Mouse (Mus musculus): ENCODE results near the gene Taar7f.
"Not testable (repeated sequence)": the region's sequence is repeated elsewhere in the genome, so short reads cannot be mapped to it uniquely, and the experiment has no call there.

Gene Taar7f

GRCm38 (mm10) chr10:24049210-24049609 is at the start of gene Taar7f:
Taar7f (plus strand) TSS chr10:24049510.
- DNase-seq = no peak

- no peak for DNase-seq
Observed at GRCm38 (mm10) chr10:23999639-24000038, 49.7 kb upstream of the Taar7f start, which contains the start of gene Taar7b. Taar7b (plus strand) TSS chr10:23999939.

- no peak for DNase-seq
Observed at GRCm38 (mm10) chr10:24006442-24006841, 42.9 kb upstream of the Taar7f start.

GRCm38 (mm10) chr10:24007034-24007433 is 42.3 kb upstream of the Taar7f start:
- no peak for DNase-seq

- no peak for DNase-seq
Observed at GRCm38 (mm10) chr10:24008143-24008542, 41.2 kb upstream of the Taar7f start.

- no peak for DNase-seq
Observed at GRCm38 (mm10) chr10:24026922-24027321, 22.4 kb upstream of the Taar7f start, which contains the start of gene Taar7d. Taar7d (plus strand) TSS chr10:24027222.

- DNase-seq = no peak
Observed at GRCm38 (mm10) chr10:24031347-24031746, 18.0 kb upstream of the Taar7f start.

GRCm38 (mm10) chr10:24037314-24037713 is 12.0 kb upstream of the Taar7f start, which contains the start of gene Taar7e:
Taar7e (plus strand) TSS chr10:24037614.
- DNase-seq = no peak

- no peak for DNase-seq
Observed at GRCm38 (mm10) chr10:24040120-24040869, 9.0 kb upstream of the Taar7f start.

GRCm38 (mm10) chr10:24052039-24052438 is 2.7 kb downstream of the Taar7f start:
- DNase-seq = no peak

- DNase-seq = no peak
Observed at GRCm38 (mm10) chr10:24058986-24059385, 9.7 kb downstream of the Taar7f start.

- DNase-seq = not testable (repeated sequence)
Observed at GRCm38 (mm10) chr10:24074751-24075150, 25.4 kb downstream of the Taar7f start.

GRCm38 (mm10) chr10:24076200-24076599 is 26.9 kb downstream of the Taar7f start, which contains the start of gene Taar8a:
Taar8a (plus strand) TSS chr10:24076500.
- not testable (repeated sequence) for DNase-seq

- peak; percentile 66 to 70 for DNase-seq
Observed at GRCm38 (mm10) chr10:24080166-24080565, 30.9 kb downstream of the Taar7f start.

GRCm38 (mm10) chr10:24085936-24086335 is 36.6 kb downstream of the Taar7f start:
- DNase-seq = no peak

GRCm38 (mm10) chr10:24086555-24086954 is 37.2 kb downstream of the Taar7f start:
- no peak for DNase-seq

- DNase-seq = no peak
Observed at GRCm38 (mm10) chr10:24087168-24087567, 37.9 kb downstream of the Taar7f start.

- DNase-seq = no peak
Observed at GRCm38 (mm10) chr10:24092194-24092593, 42.9 kb downstream of the Taar7f start, which contains the start of gene Taar8b. Taar8b (minus strand) TSS chr10:24092294.

GRCm38 (mm10) chr10:24097010-24097409 is 47.7 kb downstream of the Taar7f start:
- DNase-seq = not testable (repeated sequence)
